Mouse (Mus musculus) ES-Bruce4 (cell line): ENCODE data around the gene Alms1.
"Not testable (repeated sequence)": the region's sequence is repeated elsewhere in the genome, so short reads cannot be mapped to it uniquely, and the experiment has no call there.

ENCODE experiments used
- CTCF ChIP-seq: IDR thresholded peaks from one replicate; pipeline ENCODE4 v1.8.1; 2011; ENCODE audit warnings: low read depth, low read length
- EP300 ChIP-seq: IDR thresholded peaks from 2 replicates; pipeline ENCODE4 v1.6.1; 2011; ENCODE audit warnings: low read depth, low read length; ENCODE audit not compliant: insufficient read depth
- POLR2A ChIP-seq: IDR thresholded peaks from one replicate; pipeline ENCODE4 v1.8.1; 2011; ENCODE audit warnings: low read length; ENCODE audit not compliant: insufficient read depth

DNA sequence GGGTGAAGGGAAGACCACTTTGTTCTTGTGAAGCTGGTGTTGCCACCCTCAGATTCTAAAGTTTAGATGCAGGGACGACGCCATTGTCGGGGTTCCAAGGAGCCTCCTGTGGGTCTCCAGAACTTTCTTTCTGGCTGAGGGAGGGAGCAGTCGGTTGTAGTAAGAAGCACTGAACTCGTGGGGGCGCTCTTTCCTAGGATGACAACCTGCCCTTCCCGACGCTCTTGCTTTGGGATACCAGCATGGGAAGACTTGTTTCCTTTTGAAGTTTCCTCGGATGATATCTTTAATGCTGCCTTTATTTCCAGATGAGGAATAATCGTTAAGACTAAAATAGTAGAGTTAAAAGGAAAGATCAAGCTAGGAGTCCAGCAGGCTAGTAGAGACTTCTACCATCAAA is 125.8 kb downstream of the Alms1 start, which contains the start of gene Nat8f7:
- TF ChIP-seq POLR2A, CTCF, EP300: not testable (repeated sequence)
